Mouse (Mus musculus) lung, postnatal 0 days (tissue): ENCODE measurements at regions not wholly inside any gene's neighbourhood (a gene's known extent, or its start where the extent isn't known, plus 50 kb on each side); places are given as distances from the start of the nearest gene placed in this dataset.

ENCODE experiments used
- ATAC-seq: fragments of 200-750 bp; cut with Nextera tagmentation; 2 replicates; pipeline ENCODE4 v1.8.0; 2017; ENCODE audit warnings: moderate library complexity
- DNase-seq: peaks from one replicate; pipeline ENCODE4 v3.0.0-alpha.2; 2016; ENCODE audit warnings: low spot score
- H3K27ac ChIP-seq: fragments of 300-500 bp; sonication (generic); 2 replicates; pipeline ENCODE4 v1.5.1; 2014; ENCODE audit warnings: antibody characterized with exemption, mild to moderate bottlenecking, low read length, mixed read lengths
- H3K27me3 ChIP-seq: fragments of 300-500 bp; sonication (generic); replicated peaks from 2 replicates; pipeline ENCODE4 v1.6.1; 2014; ENCODE audit warnings: low read length, mixed read lengths; ENCODE audit not compliant: insufficient read depth
- H3K36me3 ChIP-seq: fragments of 300-500 bp; sonication (generic); 2 replicates; pipeline ENCODE4 v1.6.1; 2014; ENCODE audit warnings: low read length, mixed read lengths; ENCODE audit not compliant: insufficient read depth
- H3K4me1 ChIP-seq: fragments of 300-500 bp; sonication (generic); 2 replicates; pipeline ENCODE4 v1.6.1; 2014; ENCODE audit warnings: antibody characterized with exemption, low read depth, low read length, mixed read lengths; ENCODE audit not compliant: insufficient read depth
- H3K4me2 ChIP-seq: fragments of 300-500 bp; sonication (generic); replicated peaks from 2 replicates; pipeline ENCODE4 v1.6.1; 2014; ENCODE audit warnings: low read depth, mild to moderate bottlenecking, low read length, moderate library complexity, mixed read lengths
- H3K4me3 ChIP-seq: fragments of 300-500 bp; sonication (generic); 2 replicates; pipeline ENCODE4 v1.5.1; 2014; ENCODE audit warnings: low read depth, low read length
- H3K9ac ChIP-seq: fragments of 300-500 bp; sonication (generic); replicated peaks from 2 replicates; pipeline ENCODE4 v1.6.1; 2014; ENCODE audit warnings: low read depth, mild to moderate bottlenecking
- H3K9me3 ChIP-seq: fragments of 300-500 bp; sonication (generic); 2 replicates; pipeline ENCODE4 v1.6.1; 2016; ENCODE audit warnings: low read length, mixed read lengths
- CTCF ChIP-seq: IDR thresholded peaks from 2 replicates; pipeline ENCODE4 v1.5.1; 2016; ENCODE audit warnings: antibody characterized with exemption, mild to moderate bottlenecking
- EP300 ChIP-seq: IDR thresholded peaks from 2 replicates; pipeline ENCODE4 v1.6.1; 2016; ENCODE audit warnings: antibody characterized with exemption, mild to moderate bottlenecking, control low read depth
- WGBS: fragments of 180-500 bp; shearing (Covaris S2); extraction: QIAGEN DNeasy Blood & Tissue Kit; methylation state at CpG from one replicate; pipeline ENCODE4 v1.1.7; 2014; 5-methylcytosine and 5-hydroxymethylcytosine counted together

DNA sequence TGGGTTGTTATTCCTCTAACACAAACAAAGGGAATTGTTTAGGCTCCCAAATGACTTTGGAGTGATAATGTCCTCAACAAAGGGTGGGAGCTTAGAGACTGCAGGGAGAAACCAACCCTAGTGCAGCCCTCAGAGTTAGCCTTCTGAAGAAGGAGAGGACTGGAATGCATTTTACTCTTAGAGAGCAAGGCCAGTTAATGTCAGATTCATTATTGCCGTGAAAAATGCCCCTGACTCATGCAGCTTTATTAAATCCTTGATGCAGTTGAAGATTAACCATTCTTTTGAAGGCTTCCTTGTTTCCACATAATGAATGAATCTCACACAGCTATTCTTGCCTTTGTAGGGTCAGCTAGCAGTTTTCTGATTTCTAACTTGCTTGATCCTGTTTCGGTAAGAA lies 855.3 kb downstream of the Kcna4 start:
- ATAC-seq (no peak), DNase-seq (no peak)
- Histone ChIP-seq H3K4me2 (no peak overlapping the region), H3K4me1 (no peaks in the 10 kb centered on the region), H3K36me3 (no peaks in the 10 kb centered on the region), H3K4me3 (no peak overlapping the region), H3K9ac (no peak overlapping the region), H3K9me3 (no peaks in the 10 kb centered on the region), H3K27me3 (no peaks in the 10 kb centered on the region), H3K27ac (no peak overlapping the region)
- TF ChIP-seq EP300 (no peak), CTCF (no peak)
- WGBS, result 68% methylated on average over 2 of the region's 2 CpGs

DNA sequence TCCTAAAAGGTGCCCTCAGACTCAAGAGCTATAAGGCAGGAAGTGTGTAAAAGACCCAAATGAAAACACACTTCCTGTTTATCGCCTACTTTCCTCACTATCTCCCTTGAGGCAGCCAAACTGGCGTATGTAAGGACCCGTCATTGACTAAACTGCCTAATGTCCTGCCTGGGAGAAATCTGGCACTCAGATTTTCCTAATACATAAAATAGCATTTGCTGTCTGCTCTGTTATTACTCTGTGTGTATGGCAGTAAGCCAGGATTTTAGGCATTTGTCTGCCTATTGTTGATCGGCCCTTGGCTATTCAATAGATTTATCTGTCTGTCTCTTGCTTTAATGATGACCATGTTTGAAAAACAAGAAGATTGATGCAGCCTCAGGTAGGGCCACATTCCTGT lies 857.8 kb downstream of the Kcna4 start:
- H3K9me3 ChIP-seq, result no peaks in the 10 kb centered on the region
- DNase-seq (no peak), ATAC-seq (no peak)
- no peaks in the 10 kb centered on the region for H3K4me1 ChIP-seq
- H3K4me3 ChIP-seq, result no peak overlapping the region
- no peak overlapping the region for H3K9ac ChIP-seq
- no peak for TF ChIP-seq CTCF
- TF ChIP-seq EP300, result no peak
- 41% methylated on average over 4 of the region's 4 CpGs for WGBS
- H3K4me2 ChIP-seq, result no peak overlapping the region
- H3K27me3 ChIP-seq, result no peaks in the 10 kb centered on the region
- no peak overlapping the region for H3K27ac ChIP-seq
- no peaks in the 10 kb centered on the region for H3K36me3 ChIP-seq

- no peak overlapping the region for H3K27ac ChIP-seq
- H3K36me3 ChIP-seq, result no peaks in the 10 kb centered on the region
- no peaks in the 10 kb centered on the region for H3K4me1 ChIP-seq
- TF ChIP-seq EP300, result no peak
- TF ChIP-seq CTCF, result no peak
- no peak overlapping the region for H3K4me2 ChIP-seq
- DNase-seq (no peak), ATAC-seq (no peak)
- no peak overlapping the region for H3K9ac ChIP-seq
- H3K9me3 ChIP-seq, result no peaks in the 10 kb centered on the region
- H3K27me3 ChIP-seq, result no peaks in the 10 kb centered on the region
- no peak overlapping the region for H3K4me3 ChIP-seq
Observed at GRCm38 (mm10) chr2:108156189-108156588, 865.8 kb downstream of the Kcna4 start.

DNA sequence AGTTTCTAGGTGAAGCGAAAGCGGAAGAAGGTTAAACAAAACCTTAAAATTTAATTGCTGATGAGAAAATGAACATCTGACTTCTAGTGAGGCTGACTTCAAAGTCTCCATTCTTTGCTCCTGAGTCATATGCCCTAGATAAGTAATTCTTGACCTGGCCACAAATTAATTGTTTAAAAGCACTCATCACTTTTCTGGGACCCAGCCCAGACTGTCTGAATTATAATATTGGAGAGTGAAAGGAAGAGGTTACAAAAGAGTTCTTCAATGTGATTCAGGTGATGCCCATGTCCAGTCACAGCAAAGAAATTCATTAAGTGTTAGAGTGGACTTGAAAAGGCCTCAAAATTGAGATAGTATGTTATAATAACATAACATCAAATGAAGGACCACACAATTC lies 867.3 kb downstream of the Kcna4 start:
- WGBS, result 94% methylated on average over 2 of the region's 2 CpGs
- Histone ChIP-seq H3K36me3 (no peaks in the 10 kb centered on the region), H3K4me3 (no peak overlapping the region), H3K9me3 (no peaks in the 10 kb centered on the region), H3K27ac (no peak overlapping the region), H3K4me1 (no peaks in the 10 kb centered on the region), H3K27me3 (no peaks in the 10 kb centered on the region), H3K9ac (no peak overlapping the region), H3K4me2 (no peak overlapping the region)
- ATAC-seq (no peak), DNase-seq (no peak)
- TF ChIP-seq EP300 (no peak), CTCF (no peak)

- no peaks in the 10 kb centered on the region for H3K36me3 ChIP-seq
- H3K4me3 ChIP-seq, result no peak overlapping the region
- no peak overlapping the region for H3K9ac ChIP-seq
- H3K27ac ChIP-seq, result no peak overlapping the region
- H3K4me1 ChIP-seq, result no peaks in the 10 kb centered on the region
- H3K27me3 ChIP-seq, result no peaks in the 10 kb centered on the region
- no peak for DNase-seq
- no peak for ATAC-seq
- no peak overlapping the region for H3K4me2 ChIP-seq
- TF ChIP-seq CTCF, result no peak
- no peak for TF ChIP-seq EP300
- no peaks in the 10 kb centered on the region for H3K9me3 ChIP-seq
Observed at GRCm38 (mm10) chr2:108158311-108158710, 867.9 kb downstream of the Kcna4 start.

DNA sequence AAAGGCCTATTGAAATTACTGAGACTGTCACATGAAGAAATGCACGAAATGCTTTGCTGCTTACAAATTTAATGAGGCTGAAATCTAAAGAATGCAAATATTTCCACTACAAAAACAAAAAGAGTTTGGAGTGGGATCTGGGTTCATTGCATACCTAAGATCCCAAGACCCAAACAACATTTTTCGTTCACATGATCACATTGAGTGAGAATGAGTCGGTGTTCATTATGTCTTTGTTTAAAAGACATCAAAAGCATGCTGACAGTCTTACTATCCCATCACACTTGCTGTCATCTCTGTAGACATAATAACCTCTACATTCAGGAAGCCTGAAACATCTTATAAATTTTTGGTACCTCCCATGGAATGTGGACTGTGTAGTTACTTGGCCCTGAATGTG lies 870.4 kb downstream of the Kcna4 start:
- DNase-seq (no peak), ATAC-seq (no peak)
- Histone ChIP-seq H3K27ac (no peak overlapping the region), H3K9ac (no peak overlapping the region), H3K36me3 (no peaks in the 10 kb centered on the region), H3K27me3 (no peaks in the 10 kb centered on the region), H3K4me1 (no peaks in the 10 kb centered on the region), H3K4me2 (no peak overlapping the region), H3K4me3 (no peak overlapping the region), H3K9me3 (no peaks in the 10 kb centered on the region)
- TF ChIP-seq EP300 (no peak), CTCF (no peak)
- WGBS, result 50% methylated on average over 3 of the region's 3 CpGs

DNA sequence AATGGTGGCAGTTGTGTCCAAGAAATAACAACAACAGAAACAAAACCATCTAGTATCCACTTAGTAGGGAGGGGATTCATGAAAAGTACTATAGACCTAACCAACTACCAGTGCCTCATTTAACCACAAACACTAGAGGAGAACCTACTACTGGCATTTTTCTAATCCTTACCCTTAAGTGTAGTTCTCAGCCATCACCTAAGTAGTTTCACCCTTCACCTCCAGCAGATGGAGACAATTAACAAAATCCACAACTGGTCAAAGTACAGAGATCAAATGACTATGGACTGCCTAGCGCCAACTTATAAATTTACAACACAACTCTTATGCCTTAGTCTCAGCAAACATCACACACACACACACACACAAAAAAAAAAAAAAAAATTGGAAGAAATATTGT lies 874.6 kb downstream of the Kcna4 start:
- Histone ChIP-seq H3K9me3 (no peaks in the 10 kb centered on the region), H3K4me2 (no peak overlapping the region), H3K27ac (no peak overlapping the region), H3K4me3 (no peak overlapping the region), H3K36me3 (no peaks in the 10 kb centered on the region), H3K27me3 (no peaks in the 10 kb centered on the region), H3K4me1 (no peaks in the 10 kb centered on the region), H3K9ac (no peak overlapping the region)
- TF ChIP-seq CTCF, result no peak
- TF ChIP-seq EP300, result no peak
- DNase-seq (no peak), ATAC-seq (no peak)
- WGBS, result 83% methylated on average over 1 of the region's 1 CpGs
